17 mouse cellular contexts compared by ENCODE assay signal in the genomic region with DNA sequence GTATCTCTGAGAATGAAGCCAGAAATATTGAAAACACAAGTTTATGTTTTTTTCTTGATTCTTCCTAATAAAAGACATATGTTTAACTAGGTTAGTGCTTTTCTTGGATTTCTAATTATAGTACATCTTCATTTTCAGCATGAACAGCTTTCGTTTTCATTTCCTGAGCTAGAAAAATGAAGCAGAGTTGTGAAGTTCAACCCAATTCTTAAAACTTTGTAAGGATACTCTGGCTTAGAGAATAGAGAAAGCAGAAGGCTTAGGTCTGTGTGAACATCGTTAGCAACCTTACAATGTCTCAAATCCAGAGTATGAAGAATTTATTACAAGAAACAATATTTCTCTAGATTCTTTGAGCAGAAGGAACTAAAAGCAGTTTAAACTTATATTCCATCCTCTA.
"Had no signal": no experiment of that assay in that cellular context is flagged by ENCODE, and none has a peak within 500 bp of the region (broad histone marks: within the 10 kb centered on the region; RNA-seq: fewer than 3 reads in every experiment).

No protein-coding gene starts in this region.

- H3K4me3 ChIP-seq: neural tube, embryonic 12.5 days; neural tube, embryonic 13.5 days; neural tube, embryonic 15.5 days; stomach, embryonic 15.5 days had no signal

- DNase-seq: retina, postnatal 1 day; right cerebral cortex, adult 18-20 months; right cerebral cortex, postnatal 14 days; right cerebral cortex, postnatal 25 days; right cerebral cortex, postnatal 4 days; spleen, adult 18-20 months; thymus, adult 18-20 months; thymus, adult 2 months; thymus, postnatal 14 days; thymus, postnatal 25 days; thymus, postnatal 36 days; thymus, postnatal 4 days had no signal

- H3K27ac ChIP-seq: neural tube, embryonic 12.5 days; neural tube, embryonic 13.5 days; neural tube, embryonic 15.5 days; stomach, embryonic 15.5 days; stomach, postnatal 0 days had no signal
